Mouse (Mus musculus) liver, embryonic 12.5 days (tissue): Measurements from ENCODE around the gene Scn3b. TPM values are rescaled to one million over a fixed set of nuclear protein-coding genes. Genes with fewer than 3 reads are reported as not detected.

ENCODE experiments used
- ATAC-seq: fragments of 200-750 bp; cut with Nextera tagmentation; 2 replicates; pipeline ENCODE4 v1.8.0; 2017; ENCODE audit warnings: moderate number of reproducible peaks, mild to moderate bottlenecking, moderate library complexity
- H3K27ac ChIP-seq: fragments of 300-500 bp; sonication (generic); 2 replicates; pipeline ENCODE4 v1.5.1; 2016; ENCODE audit warnings: mild to moderate bottlenecking
- H3K27me3 ChIP-seq: fragments of 300-500 bp; sonication (generic); replicated peaks from 2 replicates; pipeline ENCODE4 v1.6.1; 2016; ENCODE audit warnings: mild to moderate bottlenecking, moderate library complexity
- H3K36me3 ChIP-seq: fragments of 300-500 bp; sonication (generic); 2 replicates; pipeline ENCODE4 v1.6.1; 2016; ENCODE audit warnings: mild to moderate bottlenecking, moderate library complexity
- H3K4me1 ChIP-seq: fragments of 300-500 bp; sonication (generic); 2 replicates; pipeline ENCODE4 v1.6.1; 2016
- H3K4me2 ChIP-seq: fragments of 300-500 bp; sonication (generic); 2 replicates; pipeline ENCODE4 v1.6.1; 2016; ENCODE audit warnings: mild to moderate bottlenecking, moderate library complexity
- H3K4me3 ChIP-seq: fragments of 300-500 bp; sonication (generic); 2 replicates; pipeline ENCODE4 v1.5.1; 2016; ENCODE audit warnings: mild to moderate bottlenecking, moderate library complexity
- H3K9ac ChIP-seq: fragments of 300-500 bp; sonication (generic); 2 replicates; pipeline ENCODE4 v1.6.1; 2016; ENCODE audit warnings: mild to moderate bottlenecking, moderate library complexity
- H3K9me3 ChIP-seq: fragments of 300-500 bp; sonication (generic); replicated peaks from 2 replicates; pipeline ENCODE4 v1.6.1; 2016; ENCODE audit warnings: mild to moderate bottlenecking, moderate library complexity
- WGBS: fragments of 180-500 bp; shearing (Covaris S2); methylation state at CpG from one replicate; pipeline ENCODE4 v1.1.7; 2016; ENCODE audit not compliant: insufficient replicate concordance; 5-methylcytosine and 5-hydroxymethylcytosine counted together
- polyA plus RNA-seq: library from polyadenylated mRNA; unstranded; fragments of >200 nt; fragmentation: Nextera tagmentation; extraction: Ambion mirVana; gene quantifications from 2 replicates; pipeline ENCODE4 v1.2.1, GENCODE M21; 2016

Gene Scn3b
- polyA plus RNA-seq, 1 experiment from 2014 or later: 0.12 TPM

DNA sequence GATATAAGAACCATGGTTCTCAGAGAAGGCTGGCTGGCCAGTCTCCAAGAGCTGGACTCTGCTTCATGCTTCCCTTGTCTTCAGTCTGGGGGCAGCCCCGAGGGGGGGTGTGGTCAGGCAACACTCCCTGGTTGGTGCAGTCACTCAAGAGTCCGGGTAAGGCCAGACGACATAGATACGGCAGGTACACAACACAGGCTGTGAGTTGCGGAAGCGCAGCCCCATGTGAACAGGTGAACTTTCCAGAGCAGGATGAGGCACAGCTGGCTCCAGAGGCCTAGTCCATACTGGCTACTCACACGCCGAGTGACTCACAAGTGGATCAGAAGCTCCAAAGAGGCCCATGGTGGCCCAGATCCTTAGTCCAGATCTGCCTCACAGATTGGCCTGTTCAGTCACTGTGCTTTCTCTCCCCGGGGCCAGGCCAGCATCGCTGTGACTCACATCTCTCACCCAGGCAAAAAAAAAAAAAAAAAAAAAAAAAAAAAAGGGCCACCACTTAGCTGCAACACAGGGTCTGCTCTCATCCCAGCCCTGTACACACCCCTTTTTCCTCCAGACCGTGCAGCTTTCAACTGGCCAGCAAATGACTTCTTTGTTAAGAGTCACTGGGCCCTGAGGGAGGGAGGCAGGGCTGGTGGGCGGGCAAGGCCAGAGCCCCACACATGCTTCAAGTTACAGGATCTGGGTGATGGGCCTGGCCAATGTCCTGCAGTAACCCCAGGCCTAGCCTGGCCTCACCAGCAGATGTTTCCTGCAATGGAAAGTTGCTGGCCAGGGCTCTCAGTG is 52.1 kb downstream of the Scn3b start:
- Histone ChIP-seq H3K4me1 (peaks cover 22% of the 10 kb centered on the region), H3K4me2 (no peak overlapping the region), H3K27ac (peak overlapping the region; percentile 6; the same call in 1 of the 2 replicates), H3K9ac (no peak overlapping the region), H3K36me3 (no peaks in the 10 kb centered on the region), H3K4me3 (no peak overlapping the region), H3K9me3 (no peaks in the 10 kb centered on the region), H3K27me3 (no peaks in the 10 kb centered on the region)
- peak; percentile 47 for ATAC-seq
- WGBS: 65% methylated on average over 12 of the region's 12 CpGs

DNA sequence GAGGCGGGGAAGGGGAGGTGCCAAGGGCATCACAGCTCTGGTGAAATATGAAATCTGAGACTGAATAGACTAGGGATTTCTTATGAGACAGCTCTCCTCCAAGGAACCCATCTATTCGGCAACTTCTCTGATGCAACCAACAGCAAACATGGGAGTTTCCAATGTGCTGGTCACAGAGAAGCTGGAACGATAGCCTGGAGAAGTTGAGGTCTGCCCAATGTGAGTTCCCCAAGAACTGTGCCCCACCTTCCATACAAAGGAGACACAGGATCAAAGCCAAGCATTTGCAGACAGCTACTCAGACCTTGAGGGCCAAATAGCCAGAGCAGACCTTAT is 52.6 kb downstream of the Scn3b start:
- Histone ChIP-seq H3K27ac (no peak overlapping the region; the same call in 1 of the 2 replicates), H3K4me3 (no peak overlapping the region), H3K4me1 (peaks cover 26% of the 10 kb centered on the region), H3K27me3 (no peaks in the 10 kb centered on the region), H3K4me2 (no peak overlapping the region), H3K9ac (no peak overlapping the region), H3K9me3 (no peaks in the 10 kb centered on the region), H3K36me3 (no peaks in the 10 kb centered on the region)
- 67% methylated on average over 3 of the region's 3 CpGs for WGBS
- ATAC-seq: no peak

DNA sequence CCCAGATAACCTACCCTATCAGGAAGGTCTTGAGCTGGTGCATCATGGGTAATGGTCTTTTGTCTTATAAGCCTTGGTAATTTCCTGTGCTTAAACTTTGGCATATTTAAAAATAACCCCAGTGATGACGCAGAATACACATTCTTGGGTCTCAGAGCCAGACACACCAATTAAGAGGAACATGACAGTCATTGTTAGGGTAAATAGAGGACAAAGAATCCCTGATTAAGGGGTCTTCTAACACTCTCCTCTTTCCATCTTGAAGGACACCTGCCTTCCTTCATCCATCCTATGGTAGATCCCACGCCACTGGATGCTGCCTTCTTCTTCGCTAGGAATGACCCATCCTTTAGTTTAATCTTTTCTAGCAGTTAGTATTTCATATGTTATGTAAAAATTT is 53.4 kb downstream of the Scn3b start:
- Histone ChIP-seq H3K9ac (no peak overlapping the region), H3K27me3 (no peaks in the 10 kb centered on the region), H3K9me3 (no peaks in the 10 kb centered on the region), H3K4me3 (no peak overlapping the region), H3K27ac (no peak overlapping the region), H3K4me1 (peaks cover 26% of the 10 kb centered on the region), H3K36me3 (no peaks in the 10 kb centered on the region), H3K4me2 (no peak overlapping the region)
- WGBS: 72% methylated on average over 3 of the region's 3 CpGs
- no peak for ATAC-seq

DNA sequence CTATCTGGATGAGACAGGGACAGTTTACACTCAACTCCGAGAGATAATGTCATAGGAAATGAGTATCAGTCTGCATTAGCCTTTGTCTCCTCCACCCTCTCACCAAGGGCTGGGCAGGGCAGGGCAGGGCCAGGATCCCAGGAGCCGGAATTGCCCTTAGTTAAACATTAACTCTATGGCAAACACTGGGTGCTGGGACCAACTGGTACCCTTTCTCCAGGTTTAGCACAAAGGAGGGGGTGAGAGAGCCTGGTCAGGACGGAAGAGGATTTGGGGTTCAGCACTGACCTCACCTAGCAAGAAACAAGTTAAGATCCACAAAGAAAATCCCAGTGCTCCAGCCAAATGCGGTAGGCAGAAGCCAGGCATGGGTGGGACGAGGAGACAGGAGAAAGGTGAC is 54.2 kb downstream of the Scn3b start:
- ATAC-seq: peak; percentile 62
- no peak overlapping the region for H3K27ac ChIP-seq
- H3K4me2 ChIP-seq: peak overlapping the region; percentile 41; the same call in 1 of the 2 replicates
- H3K9me3 ChIP-seq: no peaks in the 10 kb centered on the region
- peak overlapping the region; percentile 38 for H3K4me3 ChIP-seq
- WGBS: 50% methylated on average over 5 of the region's 5 CpGs
- H3K27me3 ChIP-seq: no peaks in the 10 kb centered on the region
- no peak overlapping the region for H3K9ac ChIP-seq
- peaks cover 26% of the 10 kb centered on the region for H3K4me1 ChIP-seq
- H3K36me3 ChIP-seq: no peaks in the 10 kb centered on the region

DNA sequence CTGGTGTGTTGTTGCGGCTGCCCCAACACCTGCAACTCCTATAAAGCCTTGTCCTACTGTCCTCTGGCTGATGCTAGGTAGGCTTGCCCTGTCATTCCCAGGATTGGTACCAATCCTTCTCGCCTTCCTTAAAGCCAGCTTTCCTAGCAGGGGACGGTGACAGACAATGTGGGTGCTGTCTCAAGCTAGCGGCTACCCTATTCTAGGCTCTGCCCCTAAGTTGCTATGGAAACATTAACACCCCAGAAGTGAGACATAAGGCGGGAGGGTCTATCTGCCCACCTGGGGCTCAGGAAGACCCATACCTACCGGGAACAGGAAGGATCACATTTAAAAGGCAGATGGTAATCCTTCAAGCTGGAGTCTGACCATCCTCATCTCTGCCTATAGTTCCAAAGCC is 54.8 kb downstream of the Scn3b start:
- H3K4me1 ChIP-seq: peaks cover 26% of the 10 kb centered on the region
- no peak overlapping the region for H3K9ac ChIP-seq
- no peaks in the 10 kb centered on the region for H3K36me3 ChIP-seq
- H3K4me3 ChIP-seq: peak overlapping the region; percentile 38
- H3K27ac ChIP-seq: peak overlapping the region; percentile 10; the same call in 1 of the 2 replicates
- H3K4me2 ChIP-seq: peak overlapping the region; percentile 41
- WGBS: 60% methylated on average over 6 of the region's 6 CpGs
- ATAC-seq: no peak
- H3K9me3 ChIP-seq: no peaks in the 10 kb centered on the region
- no peaks in the 10 kb centered on the region for H3K27me3 ChIP-seq

DNA sequence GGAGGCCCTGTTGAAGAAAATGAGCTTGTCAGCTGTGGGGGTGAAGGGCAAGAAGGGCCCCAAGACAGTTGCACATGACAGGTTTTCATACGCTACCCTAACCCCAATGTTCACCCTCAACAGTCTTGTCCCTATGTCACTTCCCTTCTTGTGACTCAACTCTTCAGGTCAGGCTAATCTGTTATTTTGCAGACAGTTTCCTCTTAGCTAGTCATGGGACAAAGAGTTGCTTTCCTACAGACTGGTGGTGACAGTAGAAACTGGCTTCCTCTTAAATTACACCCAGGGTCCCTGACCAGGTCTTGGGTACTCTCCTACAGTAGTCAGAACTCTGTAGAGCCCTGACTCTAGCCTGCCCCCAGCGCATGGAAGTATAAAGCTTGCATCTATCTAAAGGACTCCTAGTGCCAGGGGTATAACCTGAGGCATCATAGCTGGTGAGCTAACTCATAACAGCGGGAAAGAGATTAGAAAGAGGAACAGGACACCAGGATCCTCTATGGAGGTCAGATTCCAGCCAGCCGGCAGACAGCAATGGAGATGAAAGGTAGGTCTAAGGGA is 55.3 kb downstream of the Scn3b start:
- Histone ChIP-seq H3K9ac (no peak overlapping the region), H3K27me3 (no peaks in the 10 kb centered on the region), H3K4me1 (peaks cover 26% of the 10 kb centered on the region), H3K4me2 (peak overlapping the region; percentile 41), H3K9me3 (no peaks in the 10 kb centered on the region), H3K36me3 (no peaks in the 10 kb centered on the region), H3K27ac (peak overlapping the region; percentile 10; the same call in 1 of the 2 replicates), H3K4me3 (peak overlapping the region; percentile 38)
- ATAC-seq: no peak
- WGBS: 57% methylated on average over 4 of the region's 4 CpGs

DNA sequence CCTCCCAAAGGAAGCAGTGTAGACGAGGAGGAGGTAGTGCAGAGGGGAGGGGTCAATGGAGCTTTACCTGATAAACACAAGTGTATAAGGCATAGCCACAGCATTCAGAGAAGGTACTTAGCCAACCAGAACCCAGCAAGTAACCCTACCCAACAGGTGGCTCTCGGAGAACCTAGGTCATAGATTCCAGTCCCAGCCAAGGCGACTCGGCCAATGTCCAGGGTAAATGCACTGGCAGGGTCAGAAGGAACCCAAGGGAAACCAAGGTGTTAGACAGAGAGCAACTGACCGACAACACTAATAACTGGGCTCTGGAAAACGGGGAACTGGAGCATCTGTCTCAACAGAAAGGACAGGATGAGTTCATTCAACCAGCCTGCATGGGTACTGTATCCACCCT is 55.8 kb downstream of the Scn3b start:
- no peak overlapping the region for H3K9ac ChIP-seq
- no peak overlapping the region for H3K27ac ChIP-seq
- 69% methylated on average over 6 of the region's 6 CpGs for WGBS
- no peaks in the 10 kb centered on the region for H3K27me3 ChIP-seq
- peaks cover 26% of the 10 kb centered on the region for H3K4me1 ChIP-seq
- no peaks in the 10 kb centered on the region for H3K9me3 ChIP-seq
- H3K36me3 ChIP-seq: no peaks in the 10 kb centered on the region
- no peak for ATAC-seq
- H3K4me2 ChIP-seq: peak overlapping the region; percentile 41
- H3K4me3 ChIP-seq: 0 out of 2 replicates have a peak overlapping the region, but pooled peaks have one; percentile 38

DNA sequence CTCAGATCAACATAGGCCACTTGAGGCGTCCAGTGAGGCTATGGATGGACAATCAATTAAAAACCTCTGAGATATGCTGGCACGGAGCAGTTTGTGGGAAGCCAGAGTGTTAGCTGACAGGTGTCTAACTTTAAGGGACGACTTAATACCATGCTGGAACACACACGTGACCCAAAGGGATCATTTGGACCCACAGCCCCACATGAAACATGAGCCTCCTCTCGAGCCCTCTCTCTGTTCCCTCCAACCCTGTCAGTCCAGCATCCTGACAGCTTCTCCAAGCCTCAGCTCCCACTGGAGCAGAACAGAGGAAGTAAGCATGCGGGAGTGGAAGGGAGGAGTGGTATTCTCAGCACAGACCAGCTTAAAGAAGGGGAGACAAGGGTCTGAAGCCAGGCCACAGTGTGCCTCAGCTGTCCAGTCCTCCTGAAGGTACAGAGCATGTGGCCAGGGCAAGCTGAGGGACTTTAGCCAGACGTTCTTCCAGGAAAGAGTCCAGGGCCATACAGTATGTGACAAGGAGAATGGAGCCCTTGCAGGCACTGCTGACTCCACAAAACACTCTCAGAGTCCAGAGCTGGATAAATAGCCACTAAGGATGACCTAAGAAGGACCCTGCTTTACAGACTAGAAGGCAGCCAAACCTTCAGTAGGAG is 57.4 kb downstream of the Scn3b start:
- Histone ChIP-seq H3K36me3 (no peaks in the 10 kb centered on the region), H3K4me2 (no peak overlapping the region), H3K4me3 (no peak overlapping the region), H3K27ac (no peak overlapping the region), H3K27me3 (no peaks in the 10 kb centered on the region), H3K9ac (no peak overlapping the region), H3K4me1 (peaks cover 17% of the 10 kb centered on the region), H3K9me3 (no peaks in the 10 kb centered on the region)
- ATAC-seq: no peak
- 54% methylated on average over 7 of the region's 7 CpGs for WGBS

DNA sequence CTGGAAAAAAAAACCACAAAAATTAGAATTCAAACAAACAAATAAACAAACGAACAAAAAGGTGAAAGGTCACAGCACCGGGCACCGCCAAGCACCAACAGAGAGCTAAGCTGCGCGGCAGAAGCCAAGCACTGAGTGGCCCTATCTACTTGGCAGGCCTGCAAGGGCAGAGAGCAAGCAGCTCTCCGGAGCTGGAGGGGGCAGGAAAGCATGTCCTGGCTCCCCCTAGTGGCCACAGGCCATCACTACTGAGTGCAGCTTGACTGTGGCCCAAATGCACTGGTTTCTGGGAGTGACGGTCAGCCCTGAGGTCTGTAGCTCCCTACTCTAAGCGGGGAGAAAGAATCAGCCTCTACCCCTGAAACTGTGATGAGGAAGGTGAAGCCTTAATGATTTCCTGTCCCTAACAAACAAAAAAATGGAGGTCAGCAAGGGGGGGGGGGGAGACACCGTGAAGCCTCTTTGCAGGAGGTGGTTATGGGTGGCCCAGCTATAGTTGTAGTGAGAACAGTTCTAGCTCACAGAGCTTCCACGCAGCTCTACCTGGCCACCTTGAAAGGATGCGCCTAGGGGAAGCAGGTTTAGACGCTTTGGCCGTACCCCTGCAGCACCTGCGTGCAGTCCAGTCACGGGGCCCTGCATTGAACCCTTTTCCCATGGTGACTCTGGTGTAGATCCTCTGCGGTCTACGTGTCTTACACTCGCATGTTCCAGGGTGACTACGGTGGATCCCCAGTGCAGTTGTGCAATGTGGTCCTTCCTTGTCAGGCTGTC is 61.8 kb downstream of the Scn3b start:
- Histone ChIP-seq H3K4me2 (no peak overlapping the region), H3K4me1 (peaks cover 7% of the 10 kb centered on the region; the same call in 1 of the 2 replicates), H3K4me3 (no peak overlapping the region), H3K27ac (no peak overlapping the region), H3K36me3 (no peaks in the 10 kb centered on the region), H3K9me3 (no peaks in the 10 kb centered on the region), H3K9ac (no peak overlapping the region), H3K27me3 (no peaks in the 10 kb centered on the region)
- 46% methylated on average over 19 of the region's 19 CpGs for WGBS
- peak; percentile 56 for ATAC-seq

DNA sequence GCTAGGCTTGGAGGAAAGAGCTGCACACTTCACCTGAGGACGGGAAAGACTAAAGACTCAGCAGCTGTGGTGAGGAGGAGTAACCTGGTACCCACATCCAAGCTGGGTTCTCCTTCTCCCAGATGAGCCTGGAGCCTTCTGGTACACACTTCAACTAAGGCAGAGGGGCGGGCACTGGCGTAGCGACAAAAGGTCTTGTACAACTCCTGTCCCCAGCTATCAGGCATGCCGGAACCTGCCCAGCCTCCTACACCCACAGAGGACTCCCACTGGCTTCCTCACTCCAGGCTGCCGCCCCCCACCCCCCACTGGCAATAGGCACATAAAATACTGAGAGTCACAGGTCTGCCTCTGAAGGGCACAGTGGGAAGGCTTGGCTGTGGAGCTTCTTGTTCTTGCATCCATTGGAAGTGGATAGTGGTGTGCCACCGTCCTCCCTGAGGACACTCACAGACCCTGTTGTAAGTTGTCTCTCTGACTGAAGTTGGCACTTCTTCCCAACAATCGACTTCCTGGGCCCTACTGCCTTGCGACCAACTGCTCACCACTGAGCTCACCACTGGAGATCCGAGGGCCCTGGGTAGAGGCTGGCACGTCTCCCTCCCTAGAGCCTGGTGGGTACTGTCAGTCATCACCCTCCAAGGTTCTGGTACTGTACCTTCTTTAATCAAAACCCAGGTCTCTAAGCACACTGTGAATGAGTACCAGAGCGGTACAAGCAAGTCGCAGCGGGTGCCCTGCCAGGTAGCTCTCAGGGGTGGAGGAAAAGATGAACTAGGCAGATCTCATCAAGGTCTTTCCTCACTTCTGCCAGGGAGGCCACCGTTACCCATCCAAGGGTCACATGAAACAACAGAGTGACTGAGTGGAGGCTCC is 62.6 kb downstream of the Scn3b start:
- Histone ChIP-seq H3K36me3 (no peaks in the 10 kb centered on the region), H3K4me3 (no peak overlapping the region), H3K9me3 (no peaks in the 10 kb centered on the region), H3K27ac (no peak overlapping the region), H3K4me2 (no peak overlapping the region), H3K9ac (no peak overlapping the region), H3K4me1 (no peaks in the 10 kb centered on the region; the same call in 1 of the 2 replicates), H3K27me3 (no peaks in the 10 kb centered on the region)
- 74% methylated on average over 15 of the region's 15 CpGs for WGBS
- no peak for ATAC-seq

DNA sequence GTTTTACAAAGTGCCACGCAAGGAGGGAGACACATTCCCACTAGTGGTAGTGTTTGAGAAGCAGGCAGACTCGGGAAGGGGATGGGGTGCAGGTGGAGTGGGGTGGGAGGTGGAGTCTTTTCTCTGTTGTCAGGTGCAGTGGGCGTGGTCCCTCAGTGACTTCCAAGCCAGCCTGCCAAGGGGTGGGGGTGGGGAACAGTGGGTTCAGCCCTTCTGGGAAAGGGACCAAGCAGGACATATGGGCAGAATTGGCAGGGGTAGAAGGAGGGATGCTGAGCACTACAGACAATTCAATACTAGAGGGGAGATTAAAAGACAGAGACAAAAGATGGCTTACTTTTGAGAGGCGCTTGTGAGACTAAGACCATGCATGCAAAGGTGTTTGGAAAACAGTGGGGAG is 63.3 kb downstream of the Scn3b start:
- 82% methylated on average over 4 of the region's 4 CpGs for WGBS

More for the DNA sequence above, 63.3 kb downstream of the Scn3b start:
- Histone ChIP-seq H3K27ac (no peak overlapping the region), H3K27me3 (no peaks in the 10 kb centered on the region), H3K36me3 (no peaks in the 10 kb centered on the region), H3K9me3 (no peaks in the 10 kb centered on the region), H3K4me1 (no peaks in the 10 kb centered on the region), H3K9ac (no peak overlapping the region), H3K4me3 (no peak overlapping the region), H3K4me2 (no peak overlapping the region)
- ATAC-seq: no peak
